Mouse (Mus musculus): ENCODE results near the gene Fastkd1.

GRCm38 (mm10) chr2:69669853-69670252, 43.5 kb downstream of the Fastkd1 start, which contains the start of gene Klhl41:
- TF ChIP-seq CTCF (IDR thresholded peaks at IDR 0.05; ENCODE audit: borderline replicate concordance, control insufficient read depth, extremely low read depth, insufficient read depth, low read length, poor library complexity) (no peak), POLR2A (IDR thresholded peaks at IDR 0.05; ENCODE audit: control insufficient read depth, extremely low read depth, insufficient read depth, low read length, poor library complexity) (no peak)
